In the genomic region with DNA sequence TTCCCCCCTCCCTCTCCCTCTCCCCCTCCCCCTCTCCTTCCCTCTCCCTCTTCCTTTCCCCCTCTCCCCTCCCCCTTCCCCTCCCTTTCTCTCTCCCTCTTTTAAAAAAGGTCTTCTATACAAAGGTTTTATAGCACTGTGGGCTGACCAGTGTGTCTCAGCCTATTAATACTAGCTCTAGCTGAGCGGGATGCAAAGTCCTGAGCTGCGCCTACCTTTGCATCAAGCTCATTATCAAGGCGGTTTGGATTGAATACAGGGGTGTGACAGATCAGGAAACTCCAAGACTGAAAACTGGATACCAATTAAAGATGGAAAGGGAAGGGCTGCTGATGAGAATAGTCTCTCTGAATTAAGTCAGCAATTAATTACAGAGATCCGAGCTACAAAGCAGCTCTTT, we compare ENCODE assay signal across 23 mouse cellular contexts.
A peak's percentile ranks its signal among the peaks of the same experiment; 100 is the strongest.
DNase-seq lines count a peak whose midpoint lies in the region; ATAC-seq and TF ChIP-seq lines count a peak whose summit lies in the region.
"Had no signal": no experiment of that assay in that cellular context is flagged by ENCODE, and none has a peak within 500 bp of the region (broad histone marks: within the 10 kb centered on the region; RNA-seq: fewer than 3 reads in every experiment).

No protein-coding gene starts in this region.

- no peaks in the 10 kb centered on the region for H3K27me3 ChIP-seq in forebrain, embryonic 11.5 days (ENCODE audit: control insufficient read depth, insufficient read depth, low read length)
- H3K27me3 ChIP-seq in forebrain, embryonic 15.5 days, result no peaks in the 10 kb centered on the region
- no peaks in the 10 kb centered on the region for H3K27me3 ChIP-seq in forebrain, embryonic 13.5 days
- no peaks in the 10 kb centered on the region for H3K27me3 ChIP-seq in forebrain, embryonic 16.5 days (replicated peaks; ENCODE audit: control insufficient read depth, insufficient read depth, low read length)
- no peaks in the 10 kb centered on the region for H3K27me3 ChIP-seq in midbrain, embryonic 11.5 days (ENCODE audit: control insufficient read depth, insufficient read depth, low read length)
- H3K27me3 ChIP-seq in midbrain, postnatal 0 days (ENCODE audit: insufficient read depth, low read length), result no peaks in the 10 kb centered on the region
- H3K27me3 ChIP-seq: embryonic facial prominence, embryonic 13.5 days; embryonic facial prominence, embryonic 15.5 days; Patski had no signal

- 56% methylated on average over 4 of the region's 4 CpGs for WGBS in forebrain, embryonic 11.5 days
- WGBS in forebrain, embryonic 15.5 days, result 22% methylated on average over 4 of the region's 4 CpGs
- 25% methylated on average over 4 of the region's 4 CpGs for WGBS in forebrain, embryonic 13.5 days
- 22% methylated on average over 4 of the region's 4 CpGs for WGBS in forebrain, embryonic 16.5 days
- 80% methylated on average over 4 of the region's 4 CpGs for WGBS in midbrain, embryonic 11.5 days
- 84% methylated on average over 4 of the region's 4 CpGs for WGBS in midbrain, postnatal 0 days

- no peak for TF ChIP-seq CTCF in midbrain, postnatal 0 days (IDR thresholded peaks at IDR 0.05)

- no peaks in the 10 kb centered on the region for H3K9me3 ChIP-seq in forebrain, embryonic 11.5 days (ENCODE audit: control insufficient read depth, low read length)
- H3K9me3 ChIP-seq in forebrain, embryonic 15.5 days, result no peaks in the 10 kb centered on the region
- no peaks in the 10 kb centered on the region for H3K9me3 ChIP-seq in forebrain, embryonic 13.5 days (replicated peaks)
- no peaks in the 10 kb centered on the region for H3K9me3 ChIP-seq in forebrain, embryonic 16.5 days (ENCODE audit: control insufficient read depth, low read length)
- no peaks in the 10 kb centered on the region for H3K9me3 ChIP-seq in midbrain, embryonic 11.5 days (ENCODE audit: control insufficient read depth, low read length)
- H3K9me3 ChIP-seq in midbrain, postnatal 0 days (ENCODE audit: low read length), result no peaks in the 10 kb centered on the region
- H3K9me3 ChIP-seq: embryonic facial prominence, embryonic 13.5 days; embryonic facial prominence, embryonic 15.5 days; G1E had no signal

- no peak for DNase-seq in forebrain, embryonic 11.5 days (ENCODE audit: low spot score)
- peak; percentile 64 for DNase-seq in midbrain, embryonic 11.5 days (ENCODE audit: low spot score, missing footprints)
- DNase-seq in midbrain, postnatal 0 days (ENCODE audit: low spot score), result no peak
- DNase-seq: adrenal gland, adult 2 months; adrenal gland, postnatal 10 days; adrenal gland, postnatal 25 days; B cell, adult 2 months; cerebellum, adult 11 months; cerebellum, adult 18-20 months; cerebellum, adult 8-10 months; cerebellum, adult 9-11 months; cerebellum, postnatal 14 days; cerebellum, postnatal 36 days; embryo, embryonic 11 days had no signal

- H3K4me1 ChIP-seq in forebrain, embryonic 11.5 days (replicated peaks; ENCODE audit: control insufficient read depth, insufficient read depth, low read length), result no peaks in the 10 kb centered on the region
- H3K4me1 ChIP-seq in forebrain, embryonic 15.5 days, result no peaks in the 10 kb centered on the region
- H3K4me1 ChIP-seq in forebrain, embryonic 13.5 days, result 0 out of 2 replicates have a peak, but pooled peaks cover 6% of the 10 kb centered on the region
- H3K4me1 ChIP-seq in forebrain, embryonic 16.5 days (replicated peaks; ENCODE audit: control insufficient read depth, insufficient read depth, low read length), result no peaks in the 10 kb centered on the region
- H3K4me1 ChIP-seq in midbrain, embryonic 11.5 days (ENCODE audit: control insufficient read depth, insufficient read depth, low read length), result no peaks in the 10 kb centered on the region
- H3K4me1 ChIP-seq in midbrain, postnatal 0 days (ENCODE audit: insufficient read depth, low read length), result no peaks in the 10 kb centered on the region
- H3K4me1 ChIP-seq: embryonic facial prominence, embryonic 15.5 days had no signal

- H3K36me3 ChIP-seq in forebrain, embryonic 11.5 days (ENCODE audit: control insufficient read depth, insufficient read depth, low read length), result no peaks in the 10 kb centered on the region
- peaks cover 28% of the 10 kb centered on the region for H3K36me3 ChIP-seq in forebrain, embryonic 15.5 days
- H3K36me3 ChIP-seq in forebrain, embryonic 13.5 days (ENCODE audit: poor library complexity, severe bottlenecking), result peaks cover 44% of the 10 kb centered on the region
- peaks cover 9% of the 10 kb centered on the region; the same call in 1 of the 2 replicates for H3K36me3 ChIP-seq in forebrain, embryonic 16.5 days (ENCODE audit: control insufficient read depth, insufficient read depth)
- H3K36me3 ChIP-seq in midbrain, embryonic 11.5 days (ENCODE audit: control insufficient read depth, insufficient read depth, low read length), result no peaks in the 10 kb centered on the region; the same call in 1 of the 2 replicates
- peaks cover 32% of the 10 kb centered on the region for H3K36me3 ChIP-seq in midbrain, postnatal 0 days (ENCODE audit: insufficient read depth, low read length)
- H3K36me3 ChIP-seq: G1E had no signal

- no peak overlapping the region for H3K4me2 ChIP-seq in forebrain, embryonic 11.5 days (ENCODE audit: low read depth, low read length, severe bottlenecking)
- no peak overlapping the region for H3K4me2 ChIP-seq in forebrain, embryonic 15.5 days (replicated peaks)
- no peak overlapping the region for H3K4me2 ChIP-seq in forebrain, embryonic 13.5 days
- no peak overlapping the region for H3K4me2 ChIP-seq in forebrain, embryonic 16.5 days (ENCODE audit: low read length)
- no peak overlapping the region for H3K4me2 ChIP-seq in midbrain, embryonic 11.5 days
- H3K4me2 ChIP-seq in midbrain, postnatal 0 days (ENCODE audit: low read depth, low read length, poor library complexity, severe bottlenecking), result no peak overlapping the region
- H3K4me2 ChIP-seq: embryonic facial prominence, embryonic 13.5 days; embryonic facial prominence, embryonic 15.5 days had no signal

- no peak overlapping the region for H3K27ac ChIP-seq in forebrain, embryonic 11.5 days (ENCODE audit: low read depth, low read length)
- no peak overlapping the region for H3K27ac ChIP-seq in forebrain, embryonic 15.5 days (replicated peaks)
- no peak overlapping the region for H3K27ac ChIP-seq in forebrain, embryonic 13.5 days
- no peak overlapping the region for H3K27ac ChIP-seq in forebrain, embryonic 16.5 days (ENCODE audit: low read length)
- H3K27ac ChIP-seq in midbrain, embryonic 11.5 days (ENCODE audit: low read depth, low read length), result no peak overlapping the region
- no peak overlapping the region for H3K27ac ChIP-seq in midbrain, postnatal 0 days (ENCODE audit: low read depth, low read length)
- H3K27ac ChIP-seq: embryonic facial prominence, embryonic 13.5 days; embryonic facial prominence, embryonic 15.5 days had no signal

- ATAC-seq in forebrain, embryonic 11.5 days (replicated peaks; ENCODE audit: low FRiP score), result peak; percentile 78
- ATAC-seq in forebrain, embryonic 15.5 days (replicated peaks), result no peak
- ATAC-seq in forebrain, embryonic 13.5 days, result 0 out of 2 replicates have a peak, but pooled peaks have one; percentile 34
- ATAC-seq in forebrain, embryonic 16.5 days, result no peak
- 0 out of 2 replicates have a peak, but pooled peaks have one; percentile 41 for ATAC-seq in midbrain, embryonic 11.5 days (ENCODE audit: low FRiP score)
- no peak for ATAC-seq in midbrain, postnatal 0 days (ENCODE audit: low FRiP score)
- ATAC-seq: CD4-positive, CD25-positive, alpha-beta regulatory T cell, adult 4 months; Patski had no signal

- no peak overlapping the region for H3K4me3 ChIP-seq in forebrain, embryonic 11.5 days (ENCODE audit: low read depth, low read length)
- H3K4me3 ChIP-seq in forebrain, embryonic 15.5 days, result no peak overlapping the region
- no peak overlapping the region for H3K4me3 ChIP-seq in forebrain, embryonic 13.5 days
- H3K4me3 ChIP-seq in forebrain, embryonic 16.5 days (replicated peaks; ENCODE audit: low read length), result no peak overlapping the region
- no peak overlapping the region for H3K4me3 ChIP-seq in midbrain, embryonic 11.5 days (ENCODE audit: low read depth, low read length)
- no peak overlapping the region for H3K4me3 ChIP-seq in midbrain, postnatal 0 days (ENCODE audit: low read depth, low read length)
- H3K4me3 ChIP-seq: embryonic facial prominence, embryonic 13.5 days; embryonic facial prominence, embryonic 15.5 days; erythroblast, embryonic 14.5 days had no signal

- H3K9ac ChIP-seq in forebrain, embryonic 11.5 days (ENCODE audit: low read length), result no peak overlapping the region
- H3K9ac ChIP-seq in forebrain, embryonic 15.5 days (replicated peaks), result no peak overlapping the region
- no peak overlapping the region for H3K9ac ChIP-seq in forebrain, embryonic 13.5 days
- no peak overlapping the region for H3K9ac ChIP-seq in forebrain, embryonic 16.5 days (replicated peaks; ENCODE audit: low read depth, low read length)
- H3K9ac ChIP-seq in midbrain, embryonic 11.5 days (ENCODE audit: low read length), result no peak overlapping the region
- H3K9ac ChIP-seq in midbrain, postnatal 0 days (replicated peaks; ENCODE audit: low read length, poor library complexity, severe bottlenecking), result no peak overlapping the region
- H3K9ac ChIP-seq: embryonic facial prominence, embryonic 13.5 days; embryonic facial prominence, embryonic 15.5 days had no signal

Comparison
In these comparisons a context has a peak if more than half of its experiments do, and no peak if none do; other contexts are left out.
1. ATAC-seq: peak in forebrain, embryonic 11.5 days (single experiment), forebrain, embryonic 13.5 days (single experiment) and midbrain, embryonic 11.5 days (single experiment); none in forebrain, embryonic 15.5 days (single experiment), forebrain, embryonic 16.5 days (single experiment) and midbrain, postnatal 0 days (single experiment).